Mouse (Mus musculus): ENCODE results near the gene Sox6. TPM values are rescaled to one million over a fixed set of nuclear protein-coding genes. Genes with fewer than 3 reads are reported as not detected.

Gene Sox6
- total and polyA plus RNA-seq, 3 experiments = 2.3 to 162 (median 3.8) TPM

- H3K9me3 ChIP-seq (replicated peaks) = no peaks in the 10 kb centered on the region
- H3K36me3 ChIP-seq (replicated peaks) = no peaks in the 10 kb centered on the region
- H3K4me1 ChIP-seq (ENCODE audit: insufficient read depth, low read depth, low read length) = no peaks in the 10 kb centered on the region
- DNase-seq (ENCODE audit: low spot score) (no peak), ATAC-seq (ENCODE audit: extremely low read depth, insufficient number of reproducible peaks, low FRiP score, poor library complexity, severe bottlenecking) (no peak)
- peaks cover 17% of the 10 kb centered on the region for H3K27me3 ChIP-seq (ENCODE audit: insufficient read depth, low read length)
- no peak for TF ChIP-seq GATA2 (IDR thresholded peaks at IDR 0.05; ENCODE audit: borderline replicate concordance, low read depth, low read length)
- no peak for TF ChIP-seq GATA1 (IDR thresholded peaks at IDR 0.05; ENCODE audit: borderline replicate concordance, low read length)
- no peak for TF ChIP-seq TAL1 (conservative IDR thresholded peaks at IDR 0.05; ENCODE audit: low read depth, low read length)
- TF ChIP-seq POLR2AphosphoS5 (IDR thresholded peaks at IDR 0.05; ENCODE audit: insufficient replicate concordance, low read depth, low read length) = no peak
- no peak for TF ChIP-seq CTCF (IDR thresholded peaks at IDR 0.05; ENCODE audit: low read depth, low read length)
- no peak overlapping the region for H3K4me3 ChIP-seq (ENCODE audit: low read depth, low read length)
Observed at GRCm38 (mm10) chr7:115779544-115779943, 259.1 kb downstream of the Sox6 start.

GRCm38 (mm10) chr7:115776736-115777135 is 261.9 kb downstream of the Sox6 start:
- Histone ChIP-seq H3K4me3 (ENCODE audit: low read depth, low read length) (no peak overlapping the region), H3K4me1 (ENCODE audit: insufficient read depth, low read depth, low read length) (no peaks in the 10 kb centered on the region), H3K36me3 (replicated peaks) (no peaks in the 10 kb centered on the region), H3K9me3 (replicated peaks) (no peaks in the 10 kb centered on the region), H3K27me3 (ENCODE audit: insufficient read depth, low read length) (peaks cover 16% of the 10 kb centered on the region)
- DNase-seq (ENCODE audit: low spot score) (no peak), ATAC-seq (ENCODE audit: extremely low read depth, insufficient number of reproducible peaks, low FRiP score, poor library complexity, severe bottlenecking) (no peak)
- TF ChIP-seq GATA1 (IDR thresholded peaks at IDR 0.05; ENCODE audit: borderline replicate concordance, low read length) (no peak), TAL1 (conservative IDR thresholded peaks at IDR 0.05; ENCODE audit: low read depth, low read length) (no peak), GATA2 (IDR thresholded peaks at IDR 0.05; ENCODE audit: borderline replicate concordance, low read depth, low read length) (no peak), POLR2AphosphoS5 (IDR thresholded peaks at IDR 0.05; ENCODE audit: insufficient replicate concordance, low read depth, low read length) (no peak), CTCF (IDR thresholded peaks at IDR 0.05; ENCODE audit: low read depth, low read length) (no peak)

DNA sequence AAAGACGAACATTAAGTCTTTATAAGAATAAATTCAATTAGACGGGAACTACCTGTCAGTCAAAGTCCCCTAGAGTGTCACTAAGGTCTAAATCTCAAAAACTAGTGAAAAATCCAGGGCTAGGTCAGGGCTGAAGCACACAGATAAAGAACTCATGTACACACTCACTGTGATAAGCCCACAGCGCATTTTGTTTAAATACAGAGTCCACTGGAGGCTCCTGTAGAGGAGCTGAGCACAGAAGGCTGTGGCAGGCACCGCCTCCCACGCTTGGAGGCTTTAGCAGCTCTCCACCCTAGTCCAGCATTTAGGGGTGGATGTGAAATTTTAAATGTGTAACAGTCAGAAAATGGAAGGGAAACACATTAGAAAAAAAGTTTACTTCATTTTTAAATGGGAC is 262.3 kb downstream of the Sox6 start:
- ATAC-seq (ENCODE audit: extremely low read depth, insufficient number of reproducible peaks, low FRiP score, poor library complexity, severe bottlenecking) (no peak), DNase-seq (ENCODE audit: low spot score) (no peak)
- Histone ChIP-seq H3K36me3 (replicated peaks) (no peaks in the 10 kb centered on the region), H3K9me3 (replicated peaks) (no peaks in the 10 kb centered on the region), H3K4me3 (ENCODE audit: low read depth, low read length) (no peak overlapping the region), H3K27me3 (ENCODE audit: insufficient read depth, low read length) (peaks cover 16% of the 10 kb centered on the region), H3K4me1 (ENCODE audit: insufficient read depth, low read depth, low read length) (no peaks in the 10 kb centered on the region)
- TF ChIP-seq GATA1 (IDR thresholded peaks at IDR 0.05; ENCODE audit: borderline replicate concordance, low read length) (no peak), TAL1 (conservative IDR thresholded peaks at IDR 0.05; ENCODE audit: low read depth, low read length) (no peak), CTCF (IDR thresholded peaks at IDR 0.05; ENCODE audit: low read depth, low read length) (no peak), GATA2 (IDR thresholded peaks at IDR 0.05; ENCODE audit: borderline replicate concordance, low read depth, low read length) (no peak), POLR2AphosphoS5 (IDR thresholded peaks at IDR 0.05; ENCODE audit: insufficient replicate concordance, low read depth, low read length) (no peak)

GRCm38 (mm10) chr7:115766316-115766715 is 272.3 kb downstream of the Sox6 start:
- no peaks in the 10 kb centered on the region for H3K4me1 ChIP-seq (ENCODE audit: insufficient read depth, low read depth, low read length)
- no peaks in the 10 kb centered on the region for H3K36me3 ChIP-seq (replicated peaks)
- TF ChIP-seq GATA1 (IDR thresholded peaks at IDR 0.05; ENCODE audit: borderline replicate concordance, low read length) (no peak), GATA2 (IDR thresholded peaks at IDR 0.05; ENCODE audit: borderline replicate concordance, low read depth, low read length) (no peak), CTCF (IDR thresholded peaks at IDR 0.05; ENCODE audit: low read depth, low read length) (no peak), TAL1 (conservative IDR thresholded peaks at IDR 0.05; ENCODE audit: low read depth, low read length) (no peak)
- ATAC-seq (ENCODE audit: extremely low read depth, insufficient number of reproducible peaks, low FRiP score, poor library complexity, severe bottlenecking) = no peak
- no peak for DNase-seq (ENCODE audit: low spot score)
- H3K4me3 ChIP-seq (ENCODE audit: low read depth, low read length) = no peak overlapping the region
- peaks cover 6% of the 10 kb centered on the region; the same call in 1 of the 2 replicates for H3K27me3 ChIP-seq (ENCODE audit: insufficient read depth, low read length)
- no peaks in the 10 kb centered on the region for H3K9me3 ChIP-seq (replicated peaks)

DNA sequence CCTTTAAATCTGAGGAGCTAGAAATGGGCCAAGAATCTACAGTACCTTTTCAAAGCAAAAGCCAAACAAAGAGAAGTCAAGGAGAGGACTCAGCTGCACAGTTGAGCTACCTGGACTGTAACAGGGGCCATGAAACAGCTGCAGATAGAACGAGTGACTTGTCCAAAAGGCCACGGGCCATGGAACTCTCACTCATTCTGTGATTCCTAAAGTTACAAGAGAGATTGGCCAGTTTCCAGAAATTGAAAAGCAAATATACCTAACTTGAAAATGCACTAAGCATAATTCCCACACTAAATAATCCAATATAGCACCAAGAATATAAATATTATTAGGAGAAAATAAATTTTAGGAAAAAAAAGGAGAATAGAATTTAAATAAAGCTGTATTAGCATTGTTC is 274.7 kb downstream of the Sox6 start:
- ATAC-seq (ENCODE audit: extremely low read depth, insufficient number of reproducible peaks, low FRiP score, poor library complexity, severe bottlenecking) (no peak), DNase-seq (ENCODE audit: low spot score) (no peak)
- TF ChIP-seq CTCF (IDR thresholded peaks at IDR 0.05; ENCODE audit: low read depth, low read length) (no peak), POLR2AphosphoS5 (IDR thresholded peaks at IDR 0.05; ENCODE audit: insufficient replicate concordance, low read depth, low read length) (no peak), GATA1 (IDR thresholded peaks at IDR 0.05; ENCODE audit: borderline replicate concordance, low read length) (no peak), TAL1 (conservative IDR thresholded peaks at IDR 0.05; ENCODE audit: low read depth, low read length) (no peak), GATA2 (IDR thresholded peaks at IDR 0.05; ENCODE audit: borderline replicate concordance, low read depth, low read length) (no peak)
- H3K4me1 ChIP-seq (ENCODE audit: insufficient read depth, low read depth, low read length) = no peaks in the 10 kb centered on the region
- H3K9me3 ChIP-seq (replicated peaks) = no peaks in the 10 kb centered on the region
- no peaks in the 10 kb centered on the region for H3K36me3 ChIP-seq (replicated peaks)
- no peak overlapping the region for H3K4me3 ChIP-seq (ENCODE audit: low read depth, low read length)
- H3K27me3 ChIP-seq (ENCODE audit: insufficient read depth, low read length) = peaks cover 6% of the 10 kb centered on the region; the same call in 1 of the 2 replicates

DNA sequence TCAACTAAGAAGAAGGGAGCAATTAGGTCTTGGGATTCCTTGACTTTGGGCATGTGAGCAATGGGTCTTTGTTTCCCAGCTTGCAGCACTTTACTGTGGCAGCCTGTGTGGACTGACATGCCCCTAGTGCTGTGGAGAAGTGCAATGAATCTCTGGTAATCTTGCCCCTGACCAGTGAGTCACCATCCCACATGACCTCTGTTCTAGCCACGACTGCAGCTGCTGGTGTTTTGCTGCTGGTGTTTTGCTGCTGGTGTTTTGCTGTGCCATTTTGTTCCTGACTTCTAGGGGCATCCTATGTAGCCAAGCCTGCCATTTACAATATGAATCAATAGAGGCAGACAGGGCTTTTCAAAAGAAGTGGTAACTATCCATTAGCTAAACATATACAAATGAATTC is 280.4 kb downstream of the Sox6 start:
- H3K4me3 ChIP-seq (ENCODE audit: low read depth, low read length) = no peak overlapping the region
- no peaks in the 10 kb centered on the region for H3K4me1 ChIP-seq (ENCODE audit: insufficient read depth, low read depth, low read length)
- peaks cover 6% of the 10 kb centered on the region; the same call in 1 of the 2 replicates for H3K27me3 ChIP-seq (ENCODE audit: insufficient read depth, low read length)
- no peaks in the 10 kb centered on the region for H3K9me3 ChIP-seq (replicated peaks)
- no peaks in the 10 kb centered on the region for H3K36me3 ChIP-seq (replicated peaks)
- TF ChIP-seq GATA1 (IDR thresholded peaks at IDR 0.05; ENCODE audit: borderline replicate concordance, low read length) (no peak), GATA2 (IDR thresholded peaks at IDR 0.05; ENCODE audit: borderline replicate concordance, low read depth, low read length) (no peak), POLR2AphosphoS5 (IDR thresholded peaks at IDR 0.05; ENCODE audit: insufficient replicate concordance, low read depth, low read length) (no peak), CTCF (IDR thresholded peaks at IDR 0.05; ENCODE audit: low read depth, low read length) (no peak), TAL1 (conservative IDR thresholded peaks at IDR 0.05; ENCODE audit: low read depth, low read length) (no peak)
- ATAC-seq (ENCODE audit: extremely low read depth, insufficient number of reproducible peaks, low FRiP score, poor library complexity, severe bottlenecking) (no peak), DNase-seq (ENCODE audit: low spot score) (no peak)

All from G1E (cell line).